Mouse (Mus musculus) ES-E14 (cell line): ENCODE data around the gene S100a4. TPM values are rescaled to one million over a fixed set of nuclear protein-coding genes. Genes with fewer than 3 reads are reported as not detected.

Source experiments
- DNase-seq: peaks from one replicate; pipeline ENCODE4 v3.0.0-alpha.2; 2013; ENCODE audit warnings: low read depth, low spot score
- H3K27ac ChIP-seq: 2 replicates; pipeline ENCODE4 v1.5.1; 2012; ENCODE audit warnings: low read depth, mild to moderate bottlenecking, low read length, moderate library complexity, mixed read lengths; ENCODE audit not compliant: poor library complexity, insufficient read depth, severe bottlenecking
- H3K36me3 ChIP-seq: 2 replicates; pipeline ENCODE4 v1.6.1; 2012; ENCODE audit warnings: mild to moderate bottlenecking, low read length, moderate library complexity, mixed read lengths; ENCODE audit not compliant: control insufficient read depth, poor library complexity, insufficient read depth, severe bottlenecking
- H3K4me1 ChIP-seq, 2 experiments: fragments of 150-350 bp in 1 of 2; sonication (generic) in 1 of 2; 2 replicates each; pipeline ENCODE4 v1.6.1; 2012; ENCODE audit warnings: low read length in 2 of 2, mild to moderate bottlenecking in 1 of 2, mixed read lengths in 1 of 2; ENCODE audit not compliant: control insufficient read depth in 2 of 2, insufficient read depth in 2 of 2, poor library complexity in 1 of 2
- H3K4me3 ChIP-seq, 2 experiments: fragments of 150-350 bp in 1 of 2; sonication (generic) in 1 of 2; 2 replicates each; pipeline ENCODE4 v1.5.1; 2012; ENCODE audit warnings: low read length in 2 of 2, low read depth in 1 of 2, mild to moderate bottlenecking in 1 of 2, mixed read lengths in 1 of 2; ENCODE audit not compliant: insufficient read depth in 1 of 2, poor library complexity in 1 of 2, severe bottlenecking in 1 of 2
- H3K9ac ChIP-seq: 2 replicates; pipeline ENCODE4 v1.6.1; 2012; ENCODE audit warnings: low read depth, mild to moderate bottlenecking, low read length, mixed read lengths; ENCODE audit not compliant: poor library complexity, insufficient read depth, severe bottlenecking
- H3K9me3 ChIP-seq: fragments of 150-350 bp; sonication (generic); 2 replicates; pipeline ENCODE4 v1.6.1; 2012; ENCODE audit warnings: low read depth, mild to moderate bottlenecking, low read length; ENCODE audit not compliant: control insufficient read depth, insufficient read depth
- CHD2 ChIP-seq: IDR thresholded peaks from 2 replicates; pipeline ENCODE4 v1.6.1; 2014; ENCODE audit warnings: mild to moderate bottlenecking, low read depth, low read length, inconsistent platforms
- HCFC1 ChIP-seq: IDR thresholded peaks from 2 replicates; pipeline ENCODE4 v1.6.1; 2012; ENCODE audit warnings: low read length, inconsistent platforms, borderline replicate concordance; ENCODE audit not compliant: insufficient read depth
- MAFK ChIP-seq: IDR thresholded peaks from 2 replicates; pipeline ENCODE4 v1.6.1; 2014; ENCODE audit warnings: mild to moderate bottlenecking, low read depth, low read length, inconsistent platforms; ENCODE audit not compliant: insufficient read depth
- ZC3H11A ChIP-seq: IDR thresholded peaks from 2 replicates; pipeline ENCODE4 v1.6.1; 2012; ENCODE audit warnings: low read depth, mild to moderate bottlenecking, inconsistent platforms, low read length, borderline replicate concordance
- ZNF384 ChIP-seq: IDR thresholded peaks from 2 replicates; pipeline ENCODE4 v1.6.1; 2012; ENCODE audit warnings: low read depth, low read length, inconsistent platforms
- in situ Hi-C, 2 experiments: fragments of 600-800 bp; cut with MboI; formaldehyde crosslinking; loops; one replicate each; pipeline ENCODE4 v1.15.1; 2025; ENCODE audit warnings: low sequenced_read_pairs in 2 of 2, inconsistent platforms in 1 of 2; ENCODE audit not compliant: unreplicated experiment in 2 of 2
- total RNA-seq: library from RNA; depleted of rRNA; stranded (reverse); fragments of 300-350 nt; gene quantifications from 2 replicates; pipeline ENCODE4 v1.2.3, GENCODE M21; 2012

Gene S100a4
- total RNA-seq, 1 experiment = 6.9 TPM

DNA sequence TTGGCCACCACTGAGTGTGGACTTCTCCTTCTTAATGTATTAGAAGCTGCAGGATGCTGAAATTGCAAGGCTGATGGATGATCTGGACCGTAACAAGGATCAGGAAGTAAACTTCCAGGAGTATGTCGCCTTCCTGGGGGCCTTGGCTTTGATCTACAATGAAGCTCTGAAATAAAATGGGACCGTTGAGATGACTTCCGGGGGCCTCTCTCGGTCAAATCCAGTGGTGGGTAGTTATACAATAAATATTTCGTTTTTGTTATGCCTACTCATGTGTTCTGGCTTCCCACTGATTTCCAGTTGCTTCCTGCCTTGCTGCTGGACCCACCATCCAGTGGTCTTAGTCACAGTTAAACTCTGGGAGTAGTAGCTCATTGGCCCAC lies 10.6 kb downstream of the S100a4 start:
- Histone ChIP-seq H3K9me3 (no peaks in the 10 kb centered on the region), H3K4me1 (peaks cover 0 to 15% of the 10 kb centered on the region in 2 experiments; a peak in 1 of 4 replicates), H3K9ac (no peak overlapping the region), H3K36me3 (no peaks in the 10 kb centered on the region), H3K4me3 (no peak overlapping the region), H3K27ac (no peak overlapping the region)
- no peak for TF ChIP-seq MAFK
- no peak for TF ChIP-seq HCFC1
- TF ChIP-seq ZNF384 = no peak
- no peak for TF ChIP-seq CHD2
- TF ChIP-seq ZC3H11A = no peak
- no peak for DNase-seq
- in situ Hi-C loops = no loop called here

DNA sequence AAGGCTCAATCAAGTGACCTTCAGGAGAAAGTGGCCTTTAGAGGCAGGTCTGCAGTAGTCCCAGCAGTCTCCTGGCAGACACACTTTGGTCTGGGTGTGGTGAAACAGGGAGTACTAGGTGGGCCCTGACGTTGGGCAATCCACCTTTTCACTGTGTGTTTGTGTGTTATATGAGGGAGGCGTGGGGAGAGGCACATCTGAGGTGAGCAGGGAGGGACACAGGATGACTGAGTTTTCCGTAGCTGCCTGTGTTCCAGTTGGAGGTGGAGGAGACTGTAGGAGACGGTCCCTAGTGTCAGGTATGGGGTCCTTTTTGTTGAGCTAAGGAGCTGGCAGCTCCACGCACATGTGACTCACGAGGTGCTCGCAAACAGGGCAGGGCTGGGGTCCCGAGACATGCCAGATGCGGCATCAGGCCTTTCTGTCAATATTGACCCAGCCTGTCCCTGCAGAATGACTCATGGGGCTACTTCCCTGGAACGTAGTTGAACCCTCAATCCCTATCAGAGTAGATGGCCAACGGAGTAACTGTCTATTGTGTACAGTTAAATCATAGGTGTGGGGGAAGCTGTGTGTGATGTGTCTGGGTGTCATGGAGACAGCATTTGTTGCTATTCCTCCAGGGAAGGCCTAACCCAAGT lies 11.2 kb downstream of the S100a4 start:
- no peak overlapping the region for H3K4me3 ChIP-seq
- in situ Hi-C loops = no loop called here
- H3K36me3 ChIP-seq = no peaks in the 10 kb centered on the region
- H3K9ac ChIP-seq = no peak overlapping the region
- DNase-seq = no peak
- no peak for TF ChIP-seq CHD2
- TF ChIP-seq ZC3H11A = no peak
- TF ChIP-seq HCFC1 = no peak
- H3K27ac ChIP-seq = no peak overlapping the region
- no peaks in the 10 kb centered on the region for H3K9me3 ChIP-seq
- peaks cover 0 to 15% of the 10 kb centered on the region in 2 experiments; a peak in 1 of 4 replicates for H3K4me1 ChIP-seq

DNA sequence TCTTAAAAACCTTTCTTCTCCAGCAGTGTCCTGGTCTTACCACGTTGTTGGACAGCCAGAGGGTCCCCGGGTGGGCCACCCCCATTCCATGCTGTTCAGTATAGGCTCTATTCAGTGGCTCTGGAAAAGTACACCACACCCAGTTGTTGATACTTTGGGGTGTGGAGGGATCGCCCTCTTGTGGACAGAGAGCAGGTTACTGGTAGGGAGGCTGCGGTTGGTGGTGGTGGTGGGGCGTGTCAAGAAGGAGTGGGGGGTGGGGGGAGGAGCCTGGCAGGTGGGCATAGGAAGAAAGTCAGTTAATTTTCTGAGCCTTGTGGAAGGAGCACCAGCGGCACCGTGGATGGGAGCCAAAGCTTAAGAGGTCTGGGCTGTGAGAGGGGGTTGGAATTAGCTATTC lies 11.8 kb downstream of the S100a4 start:
- no peak overlapping the region for H3K4me3 ChIP-seq
- no peak overlapping the region for H3K9ac ChIP-seq
- no peaks in the 10 kb centered on the region for H3K36me3 ChIP-seq
- in situ Hi-C loops = no loop called here
- DNase-seq = peak; percentile 70
- no peak overlapping the region for H3K27ac ChIP-seq
- H3K4me1 ChIP-seq = peaks cover 0 to 15% of the 10 kb centered on the region in 2 experiments; a peak in 1 of 4 replicates
- no peak for TF ChIP-seq CHD2
- no peak for TF ChIP-seq MAFK
- peak; percentile 45; the same call in 1 of the 2 replicates for TF ChIP-seq ZC3H11A
- no peak for TF ChIP-seq ZNF384
- TF ChIP-seq HCFC1 = no peak
- no peaks in the 10 kb centered on the region for H3K9me3 ChIP-seq

DNA sequence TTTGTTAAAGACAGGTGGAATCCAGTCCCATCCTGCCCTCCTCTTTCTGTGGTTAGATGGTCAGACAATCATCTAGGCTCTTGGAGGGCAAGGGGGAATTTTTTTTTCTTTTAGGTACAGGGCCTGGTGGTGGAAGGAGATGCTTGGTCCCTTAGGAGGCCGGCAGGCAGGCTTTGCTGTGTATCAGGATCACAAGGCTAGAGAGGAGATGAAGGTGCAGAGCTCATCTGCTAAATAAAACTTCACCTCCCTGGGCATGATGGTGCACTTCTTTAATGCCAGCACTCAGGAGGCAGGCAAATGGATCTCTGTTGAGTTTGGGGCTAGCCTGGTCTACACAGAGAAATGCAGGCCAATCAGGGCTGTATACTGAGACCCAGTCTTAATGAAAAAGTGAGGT lies 12.3 kb downstream of the S100a4 start:
- Histone ChIP-seq H3K36me3 (no peaks in the 10 kb centered on the region), H3K4me1 (peaks cover 0 to 15% of the 10 kb centered on the region in 2 experiments; a peak in 1 of 4 replicates), H3K27ac (no peak overlapping the region), H3K9ac (no peak overlapping the region), H3K9me3 (no peaks in the 10 kb centered on the region), H3K4me3 (no peak overlapping the region)
- DNase-seq = no peak
- TF ChIP-seq MAFK (no peak), ZNF384 (no peak), ZC3H11A (no peak), HCFC1 (no peak), CHD2 (no peak)
- in situ Hi-C loops = no loop called here

DNA sequence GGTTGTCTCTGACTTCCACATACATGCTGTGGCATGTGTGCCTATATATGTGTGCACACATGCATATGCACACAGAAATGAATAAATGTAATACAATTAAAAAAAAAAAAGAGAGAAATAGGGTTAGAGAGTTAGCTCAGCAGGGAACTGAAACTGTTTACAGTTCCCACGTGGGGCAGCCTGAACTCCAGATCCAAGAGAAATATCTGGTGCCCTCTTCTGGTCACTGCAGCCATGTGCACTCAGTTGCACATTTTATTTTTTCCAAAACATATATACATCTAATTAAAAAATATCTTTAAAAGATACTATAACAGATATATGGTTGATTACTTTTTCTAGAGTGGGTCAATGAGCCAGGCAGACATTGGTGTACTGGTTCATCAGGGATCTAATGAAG lies 14.0 kb downstream of the S100a4 start:
- in situ Hi-C loops = no loop called here
- TF ChIP-seq CHD2 (no peak), MAFK (no peak), ZNF384 (no peak), HCFC1 (no peak)
- DNase-seq = no peak
- no peak overlapping the region for H3K4me3 ChIP-seq
- H3K9me3 ChIP-seq = no peaks in the 10 kb centered on the region
- no peak overlapping the region for H3K9ac ChIP-seq
- no peak overlapping the region for H3K27ac ChIP-seq
- no peaks in the 10 kb centered on the region for H3K36me3 ChIP-seq
- H3K4me1 ChIP-seq = peaks cover 0 to 11% of the 10 kb centered on the region in 2 experiments; a peak in 1 of 4 replicates
